Mouse (Mus musculus) kidney, embryonic 16.5 days (tissue): ENCODE measurements around the gene Sgms1. TPM values are rescaled to one million over a fixed set of nuclear protein-coding genes. Genes with fewer than 3 reads are reported as not detected.

Source experiments
- ATAC-seq: fragments of 200-750 bp; cut with Nextera tagmentation; 2 replicates; pipeline ENCODE4 v1.8.0; 2017; ENCODE audit warnings: moderate TSS enrichment; ENCODE audit not compliant: low FRiP score, low TSS enrichment
- H3K27ac ChIP-seq: fragments of 300-500 bp; sonication (generic); 2 replicates; pipeline ENCODE4 v1.5.1; 2014; ENCODE audit warnings: low read length
- H3K27me3 ChIP-seq: fragments of 300-500 bp; sonication (generic); 2 replicates; pipeline ENCODE4 v1.6.1; 2014; ENCODE audit warnings: low read length, control low read depth, mixed read lengths; ENCODE audit not compliant: insufficient read depth
- H3K36me3 ChIP-seq: fragments of 300-500 bp; sonication (generic); 2 replicates; pipeline ENCODE4 v1.6.1; 2014; ENCODE audit warnings: low read length, control low read depth, mixed read lengths; ENCODE audit not compliant: insufficient read depth
- H3K4me1 ChIP-seq: fragments of 300-500 bp; sonication (generic); 2 replicates; pipeline ENCODE4 v1.6.1; 2014; ENCODE audit warnings: low read length, control low read depth, mixed read lengths; ENCODE audit not compliant: insufficient read depth
- H3K4me2 ChIP-seq: fragments of 300-500 bp; sonication (generic); replicated peaks from 2 replicates; pipeline ENCODE4 v1.6.1; 2014; ENCODE audit warnings: low read depth, low read length
- H3K4me3 ChIP-seq: fragments of 300-500 bp; sonication (generic); 2 replicates; pipeline ENCODE4 v1.5.1; 2014; ENCODE audit warnings: mild to moderate bottlenecking, low read length
- H3K9ac ChIP-seq: fragments of 300-500 bp; sonication (generic); replicated peaks from 2 replicates; pipeline ENCODE4 v1.6.1; 2014; ENCODE audit warnings: low read length
- H3K9me3 ChIP-seq: fragments of 300-500 bp; sonication (generic); 2 replicates; pipeline ENCODE4 v1.6.1; 2016; ENCODE audit warnings: low read length, control low read depth
- WGBS: fragments of 180-500 bp; shearing (Covaris S2); extraction: QIAGEN DNeasy Blood & Tissue Kit; methylation state at CpG from one replicate; pipeline ENCODE4 v1.1.7; 2014; 5-methylcytosine and 5-hydroxymethylcytosine counted together
- polyA plus RNA-seq: library from polyadenylated mRNA; unstranded; fragments of >200 nt; fragmentation: Nextera tagmentation; extraction: Ambion mirVana; gene quantifications from 2 replicates; pipeline ENCODE4 v1.2.1, GENCODE M21; 2015

The Sgms1 gene
- polyA plus RNA-seq, 1 experiment from 2014 or later: 65.5 TPM

GRCm38 (mm10) chr19:32111866-32112790, 277.4 kb downstream of the Sgms1 start:
- Histone ChIP-seq H3K4me3 (no peak overlapping the region), H3K27ac (peak overlapping the region; percentile 37), H3K9ac (no peak overlapping the region), H3K4me2 (no peak overlapping the region), H3K36me3 (no peaks in the 10 kb centered on the region), H3K9me3 (no peaks in the 10 kb centered on the region), H3K27me3 (no peaks in the 10 kb centered on the region), H3K4me1 (peaks cover 25% of the 10 kb centered on the region)
- 67% methylated on average over 8 of the region's 8 CpGs for WGBS
- peak; percentile 44; the same call in 1 of the 2 replicates for ATAC-seq

- Histone ChIP-seq H3K27me3 (no peaks in the 10 kb centered on the region), H3K4me2 (peak within 1 kb of the TSS; percentile 63), H3K36me3 (no peaks in the 10 kb centered on the region), H3K9me3 (no peaks in the 10 kb centered on the region), H3K27ac (peak within 1 kb of the TSS; percentile 96), H3K4me1 (peaks cover 24% of the 10 kb centered on the region), H3K9ac (peak within 1 kb of the TSS; percentile 97), H3K4me3 (peak within 1 kb of the TSS; percentile 83)
- WGBS: 0% methylated on average over 24 of the region's 28 CpGs
- peak; percentile 95 for ATAC-seq
Measured at GRCm38 (mm10) chr19:32107771-32108306, 281.7 kb downstream of the Sgms1 start, which contains the start of gene Asah2. TSS of gene Asah2 (minus strand) at chr19:32108211.

- peak overlapping the region; percentile 83; the same call in 1 of the 2 replicates for H3K4me3 ChIP-seq
- H3K4me2 ChIP-seq: peak overlapping the region; percentile 63
- peaks cover 24% of the 10 kb centered on the region for H3K4me1 ChIP-seq
- ATAC-seq: peak; percentile 29; the same call in 1 of the 2 replicates
- no peaks in the 10 kb centered on the region for H3K9me3 ChIP-seq
- 89% methylated on average over 2 of the region's 2 CpGs for WGBS
- H3K36me3 ChIP-seq: no peaks in the 10 kb centered on the region
- no peak overlapping the region for H3K9ac ChIP-seq
- H3K27me3 ChIP-seq: no peaks in the 10 kb centered on the region
- peak overlapping the region; percentile 96 for H3K27ac ChIP-seq
Measured at GRCm38 (mm10) chr19:32106750-32107149, 282.8 kb downstream of the Sgms1 start.

- Histone ChIP-seq H3K4me1 (peaks cover 17% of the 10 kb centered on the region), H3K9ac (no peak overlapping the region), H3K9me3 (no peaks in the 10 kb centered on the region), H3K4me2 (no peak overlapping the region), H3K36me3 (no peaks in the 10 kb centered on the region), H3K4me3 (no peak overlapping the region), H3K27me3 (no peaks in the 10 kb centered on the region), H3K27ac (no peak overlapping the region)
- WGBS: 64% methylated on average over 4 of the region's 4 CpGs
- ATAC-seq: no peak
Measured at GRCm38 (mm10) chr19:32104217-32104616, 285.3 kb downstream of the Sgms1 start.

- Histone ChIP-seq H3K4me1 (peaks cover 17% of the 10 kb centered on the region), H3K27me3 (no peaks in the 10 kb centered on the region), H3K9me3 (no peaks in the 10 kb centered on the region), H3K27ac (no peak overlapping the region), H3K9ac (0 out of 2 replicates have a peak overlapping the region, but pooled peaks have one; percentile 44), H3K4me2 (peak overlapping the region; percentile 44), H3K36me3 (no peaks in the 10 kb centered on the region), H3K4me3 (peak overlapping the region; percentile 17)
- no peak for ATAC-seq
- 10% methylated on average over 9 of the region's 9 CpGs for WGBS
Measured at GRCm38 (mm10) chr19:32102976-32103300, 286.6 kb downstream of the Sgms1 start.

- peak overlapping the region; percentile 44 for H3K4me2 ChIP-seq
- H3K27me3 ChIP-seq: no peaks in the 10 kb centered on the region
- H3K27ac ChIP-seq: no peak overlapping the region
- peak overlapping the region; percentile 17 for H3K4me3 ChIP-seq
- ATAC-seq: no peak
- 36% methylated on average over 18 of the region's 18 CpGs for WGBS
- no peaks in the 10 kb centered on the region for H3K36me3 ChIP-seq
- H3K9ac ChIP-seq: 0 out of 2 replicates have a peak overlapping the region, but pooled peaks have one; percentile 44
- H3K9me3 ChIP-seq: no peaks in the 10 kb centered on the region
- H3K4me1 ChIP-seq: peaks cover 17% of the 10 kb centered on the region
Measured at GRCm38 (mm10) chr19:32102294-32102975, 287.1 kb downstream of the Sgms1 start.

GRCm38 (mm10) chr19:32098582-32098981, 290.9 kb downstream of the Sgms1 start:
- WGBS: 81% methylated on average over 3 of the region's 3 CpGs
- Histone ChIP-seq H3K4me2 (no peak overlapping the region), H3K36me3 (0 out of 2 replicates have a peak, but pooled peaks cover 2% of the 10 kb centered on the region), H3K4me1 (peaks cover 12% of the 10 kb centered on the region; the same call in 1 of the 2 replicates), H3K4me3 (no peak overlapping the region), H3K27me3 (no peaks in the 10 kb centered on the region), H3K27ac (no peak overlapping the region), H3K9ac (no peak overlapping the region), H3K9me3 (no peaks in the 10 kb centered on the region)
- no peak for ATAC-seq

GRCm38 (mm10) chr19:32092358-32092757, 297.2 kb downstream of the Sgms1 start:
- Histone ChIP-seq H3K4me1 (no peaks in the 10 kb centered on the region), H3K27me3 (no peaks in the 10 kb centered on the region), H3K36me3 (0 out of 2 replicates have a peak, but pooled peaks cover 2% of the 10 kb centered on the region), H3K4me3 (no peak overlapping the region), H3K4me2 (no peak overlapping the region), H3K27ac (no peak overlapping the region), H3K9me3 (peaks cover 3% of the 10 kb centered on the region; the same call in 1 of the 2 replicates), H3K9ac (no peak overlapping the region)
- WGBS: 84% methylated on average over 4 of the region's 4 CpGs
- no peak for ATAC-seq

GRCm38 (mm10) chr19:32090804-32091203, 298.7 kb downstream of the Sgms1 start:
- Histone ChIP-seq H3K4me2 (no peak overlapping the region), H3K9ac (no peak overlapping the region), H3K4me3 (no peak overlapping the region), H3K9me3 (peaks cover 3% of the 10 kb centered on the region; the same call in 1 of the 2 replicates), H3K27me3 (no peaks in the 10 kb centered on the region), H3K27ac (no peak overlapping the region), H3K4me1 (no peaks in the 10 kb centered on the region), H3K36me3 (0 out of 2 replicates have a peak, but pooled peaks cover 2% of the 10 kb centered on the region)
- 94% methylated on average over 4 of the region's 4 CpGs for WGBS
- ATAC-seq: no peak
